ENCODE assay signal across 11 mouse cellular contexts in genomic region chr15:67045329-67045728, GRCm38 (mm10).
DNase-seq lines count a peak whose midpoint lies in the region; ATAC-seq and TF ChIP-seq lines count a peak whose summit lies in the region.
"Had no signal": no experiment of that assay in that cellular context is flagged by ENCODE, and none has a peak within 500 bp of the region (broad histone marks: within the 10 kb centered on the region; RNA-seq: fewer than 3 reads in every experiment).

No protein-coding gene starts in this region.

- TF ChIP-seq CTCF in heart, adult 2 months (IDR thresholded peaks at IDR 0.05) = no peak

- TF ChIP-seq EP300 in heart, adult 2 months (IDR thresholded peaks at IDR 0.05; ENCODE audit: insufficient read depth, low read depth, low read length) = no peak

- no peaks in the 10 kb centered on the region for H3K9me3 ChIP-seq in heart, embryonic 12.5 days (replicated peaks)
- H3K9me3 ChIP-seq: embryonic facial prominence, embryonic 13.5 days had no signal

- no peak for TF ChIP-seq POLR2A in heart, adult 2 months (IDR thresholded peaks at IDR 0.05; ENCODE audit: insufficient read depth, low read depth, low read length)

- no peak overlapping the region for H3K4me3 ChIP-seq in heart, adult 2 months
- H3K4me3 ChIP-seq in heart, embryonic 12.5 days = no peak overlapping the region
- H3K4me3 ChIP-seq: embryonic facial prominence, embryonic 13.5 days had no signal

- intact Hi-C loops in heart, adult 2 months (cut with DNase I) = no loop called here
- intact Hi-C loops in left cerebral cortex, postnatal 10 days (cut with DNase I) = no loop called here

- 30% methylated on average over 3 of the region's 3 CpGs for WGBS in heart, adult 2 months
- 39% methylated on average over 3 of the region's 3 CpGs for WGBS in heart, embryonic 12.5 days

- H3K9ac ChIP-seq in heart, adult 2 months (ENCODE audit: low read depth, low read length) = no peak overlapping the region
- no peak overlapping the region for H3K9ac ChIP-seq in heart, embryonic 12.5 days
- H3K9ac ChIP-seq: embryonic facial prominence, embryonic 13.5 days; liver, embryonic 14.5 days had no signal

- no peaks in the 10 kb centered on the region for H3K27me3 ChIP-seq in heart, adult 2 months (ENCODE audit: control insufficient read depth, insufficient read depth, low read length)
- H3K27me3 ChIP-seq in heart, embryonic 12.5 days (replicated peaks) = no peaks in the 10 kb centered on the region; the same call in 1 of the 2 replicates
- H3K27me3 ChIP-seq: embryonic facial prominence, embryonic 13.5 days had no signal

- H3K27ac ChIP-seq in heart, adult 2 months = peak overlapping the region; percentile 11; the same call in 1 of the 2 replicates
- no peak overlapping the region for H3K27ac ChIP-seq in heart, embryonic 12.5 days (ENCODE audit: poor library complexity, severe bottlenecking)
- H3K27ac ChIP-seq: embryonic facial prominence, embryonic 13.5 days; liver, embryonic 14.5 days had no signal

- no peak overlapping the region for H3K4me2 ChIP-seq in heart, embryonic 12.5 days
- H3K4me2 ChIP-seq: embryonic facial prominence, embryonic 13.5 days had no signal

- ATAC-seq in heart, embryonic 12.5 days (ENCODE audit: insufficient number of reproducible peaks, low FRiP score) = no peak
- ATAC-seq in megakaryocyte progenitor cell, adult 5-6 weeks (replicated peaks; ENCODE audit: poor library complexity) = peak; percentile 57

- DNase-seq in heart, adult 2 months = peak in 1 of 2 experiments; percentile 24
- DNase-seq in lung, postnatal 10 days = peak; percentile 22
- DNase-seq in lung, postnatal 14 days = no peak
- peak; percentile 26 for DNase-seq in yolk sac, embryonic 10.5 days (ENCODE audit: low spot score)
- no peak for DNase-seq in left cerebral cortex, postnatal 10 days (ENCODE audit: extremely low spot score in 1 of 2, low spot score in 2 of 2)
- no peak for DNase-seq in spleen, postnatal 14 days (ENCODE audit: low spot score in 2 of 2)
- DNase-seq: layer of hippocampus, adult 9-11 months had no signal

- H3K79me2 ChIP-seq in heart, adult 2 months (replicated peaks; ENCODE audit: control insufficient read depth, insufficient read depth, low read length) = no peaks in the 10 kb centered on the region

- H3K4me1 ChIP-seq in heart, adult 2 months (ENCODE audit: control insufficient read depth, insufficient read depth, low read length) = peaks cover 2% of the 10 kb centered on the region
- H3K4me1 ChIP-seq in heart, embryonic 12.5 days (replicated peaks) = peaks cover 3% of the 10 kb centered on the region

- no peaks in the 10 kb centered on the region for H3K36me3 ChIP-seq in heart, adult 2 months (ENCODE audit: control insufficient read depth, insufficient read depth, low read length)
- no peaks in the 10 kb centered on the region for H3K36me3 ChIP-seq in heart, embryonic 12.5 days
- H3K36me3 ChIP-seq: embryonic facial prominence, embryonic 13.5 days had no signal

Comparison
In these comparisons a context has a peak if more than half of its experiments do, and no peak if none do; other contexts are left out.
1. DNase-seq: peak in lung, postnatal 10 days (single experiment) and yolk sac, embryonic 10.5 days (single experiment); none in lung, postnatal 14 days (single experiment), left cerebral cortex, postnatal 10 days (0 of 2) and spleen, postnatal 14 days (0 of 2).